Mouse (Mus musculus) pancreas, adult 10 weeks (tissue): ENCODE measurements around the gene Hacd1. TPM values are rescaled to one million over a fixed set of nuclear protein-coding genes. Genes with fewer than 3 reads are reported as not detected.

ENCODE experiments used
- polyA plus RNA-seq: library from polyadenylated mRNA; stranded (reverse); fragments of 350-450 nt; fragmentation: Illumina TruSeq; extraction: RNeasy Lipid Tissue Mini Kit (QIAGEN cat#74804); gene quantifications from one replicate; pipeline ENCODE4 v1.2.3, GENCODE M21; 2015; ENCODE audit warnings: low read depth, low replicate concordance; ENCODE audit not compliant: insufficient read depth

Hacd1 gene
- polyA plus RNA-seq: 9.3 TPM

DNA sequence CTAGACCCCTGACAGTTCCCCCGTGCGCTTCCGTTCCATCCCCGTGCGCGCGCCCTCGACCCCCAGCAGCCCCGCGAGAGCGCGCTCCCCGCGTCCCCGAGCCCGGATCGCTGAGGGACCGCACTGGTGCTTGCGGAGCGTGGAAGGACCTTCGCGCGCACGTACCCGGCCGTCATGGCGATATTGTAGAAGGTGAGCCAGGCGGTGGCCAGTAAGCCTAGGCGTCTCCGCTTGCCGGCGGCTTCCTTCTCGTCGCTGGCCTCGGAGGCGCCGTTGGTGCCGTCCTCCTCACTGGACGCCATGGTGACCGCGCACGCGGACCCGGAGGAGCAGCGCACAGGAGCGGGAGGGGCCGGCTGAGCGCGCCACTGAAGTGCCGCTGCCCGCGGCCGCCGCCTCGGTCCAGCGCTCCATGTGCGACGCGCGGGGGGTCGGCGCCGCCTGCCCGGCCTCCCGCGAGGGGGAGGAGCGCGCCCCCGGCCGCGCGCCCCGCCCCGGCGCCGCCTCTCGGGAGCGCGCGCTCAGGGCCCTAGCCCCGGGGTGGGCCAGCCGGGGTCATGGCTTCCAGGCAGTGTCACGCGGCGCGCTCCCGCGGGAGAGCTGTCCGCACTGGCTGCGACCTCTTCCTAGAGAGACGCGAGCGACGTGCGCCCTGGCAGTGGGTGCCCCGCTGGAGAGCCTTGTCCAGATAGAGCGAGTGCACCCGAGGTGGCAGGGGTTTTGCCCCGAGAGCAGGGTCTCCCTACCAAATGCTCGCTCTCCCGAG, at the start of gene Hacd1:
Gene Hacd1, minus strand, starts transcription at position 570 of the 766 bp plus-strand sequence.

DNA sequence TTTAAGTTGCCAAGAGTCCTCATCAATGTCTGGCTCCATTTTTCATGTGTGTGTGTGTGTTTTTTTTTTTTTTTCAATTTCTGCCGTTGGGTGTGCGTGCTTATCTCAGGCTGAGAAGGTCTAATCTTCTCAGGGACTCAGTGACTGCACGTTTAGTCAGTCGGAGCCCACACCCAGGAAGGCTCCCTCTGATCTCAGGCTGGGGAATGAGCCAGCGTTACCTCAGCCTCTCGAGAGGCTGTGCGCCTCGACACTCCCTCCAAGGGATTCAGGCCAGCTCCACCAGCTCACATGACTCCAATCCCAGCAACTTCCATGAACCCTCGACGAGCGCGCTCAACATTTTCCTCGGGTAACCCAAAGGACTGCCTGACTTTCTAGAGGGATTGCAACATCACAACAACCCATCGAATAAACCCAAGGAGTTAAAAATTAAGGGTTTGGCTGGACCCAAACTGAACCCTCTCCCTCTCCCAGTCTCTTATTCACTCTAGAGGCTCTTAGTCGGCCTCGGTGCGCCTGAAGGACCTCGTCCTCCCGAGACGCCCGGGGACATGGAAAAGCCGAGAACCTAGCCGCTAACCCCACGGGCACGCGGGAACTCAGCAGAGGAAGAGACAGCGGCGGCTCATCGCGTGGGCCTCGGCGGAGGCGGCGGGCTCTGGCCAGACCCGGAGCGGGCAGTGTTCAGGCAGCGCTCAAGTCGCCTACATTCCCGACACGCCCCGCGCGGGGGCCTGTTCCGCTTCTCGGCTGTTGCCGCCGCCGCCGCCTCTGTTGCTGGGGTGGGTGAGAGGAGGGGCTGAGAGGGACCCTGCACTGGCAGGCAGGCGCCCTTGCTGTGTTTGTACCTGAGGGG, 17.7 kb upstream of the Hacd1 start, which contains the start of gene Stam:
Gene Stam, plus strand, starts transcription at position 737 of the 859 bp plus-strand sequence.

Other genes starting within 250 kb of the Hacd1 start
- 4.3 TPM for gene Stam, start 18.0 kb upstream of the Hacd1 start, polyA plus RNA-seq
- gene Tmem236, start 118.4 kb upstream of the Hacd1 start, polyA plus RNA-seq: not detected
- gene Mrc1, start 173.3 kb upstream of the Hacd1 start, polyA plus RNA-seq: 7.4 TPM